Mouse (Mus musculus): ENCODE data around the gene Ift80.

- TF ChIP-seq CTCF (IDR thresholded peaks at IDR 0.05; ENCODE audit: insufficient read depth, low read length) (no peak), POLR2A (IDR thresholded peaks at IDR 0.05; ENCODE audit: borderline replicate concordance, extremely low read depth, low read depth, low read length) (no peak)
Measured at GRCm38 (mm10) chr3:68966527-68967285, 37.7 kb downstream of the Ift80 start.
